Mouse (Mus musculus) testis, adult 2 months (tissue): ENCODE measurements around the gene Gm26602.

Experiments
- CTCF ChIP-seq: fragments of 200-500 bp; IDR thresholded peaks from 2 replicates; pipeline ENCODE4 v1.5.1; 2012; ENCODE audit warnings: low read depth, mild to moderate bottlenecking, inconsistent platforms, low read length, moderate library complexity; ENCODE audit not compliant: control insufficient read depth, insufficient read depth, insufficient replicate concordance
- POLR2A ChIP-seq: fragments of 200-500 bp; IDR thresholded peaks from 2 replicates; pipeline ENCODE4 v1.6.1; 2012; ENCODE audit warnings: low read depth, mild to moderate bottlenecking, inconsistent platforms, low read length, moderate library complexity; ENCODE audit not compliant: control insufficient read depth

- TF ChIP-seq POLR2A (no peak), CTCF (no peak)
These were observed 36.8 kb downstream of the Gm26602 start for GRCm38 (mm10) chr10:79947502-79947901.
